Mouse (Mus musculus) hematopoietic stem cell, adult 5-6 weeks (primary cell): Measurements from ENCODE around the gene Gldc. TPM values are rescaled to one million over a fixed set of nuclear protein-coding genes. Genes with fewer than 3 reads are reported as not detected.

ENCODE experiments used
- ATAC-seq, 2 experiments: fragments of 125-278 bp in 1 of 2; replicated peaks in 1 of 2; 2 replicates each; pipeline ENCODE4 v1.8.0; 2016 to 2017; ENCODE audit warnings: inconsistent platforms in 2 of 2, mild to moderate bottlenecking in 2 of 2, moderate number of reproducible peaks in 2 of 2, low read depth in 1 of 2, moderate TSS enrichment in 1 of 2; ENCODE audit not compliant: low FRiP score in 2 of 2, poor library complexity in 2 of 2, severe bottlenecking in 2 of 2, insufficient read depth in 1 of 2, low TSS enrichment in 1 of 2
- total RNA-seq: library from RNA; stranded (forward); fragments of 172-1452, 232-1000 nt; gene quantifications from 2 replicates; pipeline ENCODE4 v1.2.3, GENCODE M21; 2017

The Gldc gene
- total RNA-seq, 1 experiment from 2014 or later = not detected

GRCm38 (mm10) chr19:30166801-30167505 lies 8.3 kb downstream of the Gldc start:
- no peak for ATAC-seq

GRCm38 (mm10) chr19:30164228-30164627 lies 11.0 kb downstream of the Gldc start:
- ATAC-seq = no peak

DNA sequence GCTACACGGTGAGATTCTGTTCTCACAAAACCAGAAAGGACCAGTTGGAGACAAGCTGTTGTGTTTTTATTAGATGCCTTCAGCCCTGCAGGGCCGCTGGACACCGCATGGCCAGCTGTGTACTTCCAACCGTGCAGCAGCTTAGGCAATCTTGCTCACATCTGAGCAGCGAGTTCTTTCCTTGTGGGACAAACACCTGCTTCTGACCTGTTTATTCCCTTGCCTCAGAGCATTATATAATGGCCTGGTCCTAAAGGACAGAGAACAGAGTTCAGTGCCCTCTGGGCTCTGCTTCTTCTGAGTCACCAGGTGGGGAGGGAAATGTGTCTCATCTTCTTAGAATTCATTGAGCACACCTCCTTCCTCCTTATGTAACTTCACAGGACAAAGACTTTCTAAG lies 12.4 kb downstream of the Gldc start:
- ATAC-seq = no peak

- ATAC-seq = no peak
Observed at GRCm38 (mm10) chr19:30160021-30160420, 15.2 kb downstream of the Gldc start.

DNA sequence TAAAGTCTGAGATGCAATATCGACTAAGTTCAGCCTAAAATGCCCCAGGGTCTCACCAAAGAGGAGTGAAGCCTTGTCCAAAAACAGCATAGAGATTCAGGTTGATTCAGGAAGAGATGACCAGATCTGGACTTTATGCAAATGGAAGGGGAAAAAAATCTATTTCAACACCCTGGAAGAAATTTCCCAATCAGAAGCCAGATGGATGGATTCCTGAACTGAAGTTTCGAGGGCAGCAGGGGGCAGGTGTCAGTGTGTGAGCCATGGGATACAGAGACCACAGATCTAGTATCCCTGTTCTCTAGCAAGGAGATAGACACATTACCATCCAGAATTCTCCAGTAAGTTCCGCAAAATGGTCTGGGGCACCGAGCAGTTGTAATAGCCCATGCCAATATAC lies 17.0 kb downstream of the Gldc start:
- ATAC-seq = no peak

GRCm38 (mm10) chr19:30157031-30157687 lies 18.1 kb downstream of the Gldc start:
- no peak for ATAC-seq

- no peak for ATAC-seq
Observed at GRCm38 (mm10) chr19:30153729-30154128, 21.5 kb downstream of the Gldc start.

DNA sequence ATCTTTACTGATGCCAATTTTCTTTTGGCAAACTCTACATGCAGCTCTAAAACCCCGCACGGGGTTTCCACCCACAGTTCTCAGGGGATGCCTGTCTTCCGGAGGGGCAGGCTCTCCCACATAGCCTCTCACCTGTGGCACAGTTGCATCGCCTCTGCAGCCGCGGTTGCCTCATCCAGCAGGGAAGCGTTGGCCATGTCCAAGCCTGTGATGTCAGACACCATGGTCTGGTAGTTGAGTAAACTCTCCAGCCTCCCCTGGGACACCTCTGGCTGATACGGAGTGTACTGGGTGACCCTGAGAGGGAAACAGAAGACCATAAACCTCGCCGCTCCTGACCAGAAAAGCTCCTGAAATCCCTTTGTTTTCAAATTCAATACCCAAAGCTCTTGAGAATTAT lies 23.9 kb downstream of the Gldc start:
- ATAC-seq = no peak

DNA sequence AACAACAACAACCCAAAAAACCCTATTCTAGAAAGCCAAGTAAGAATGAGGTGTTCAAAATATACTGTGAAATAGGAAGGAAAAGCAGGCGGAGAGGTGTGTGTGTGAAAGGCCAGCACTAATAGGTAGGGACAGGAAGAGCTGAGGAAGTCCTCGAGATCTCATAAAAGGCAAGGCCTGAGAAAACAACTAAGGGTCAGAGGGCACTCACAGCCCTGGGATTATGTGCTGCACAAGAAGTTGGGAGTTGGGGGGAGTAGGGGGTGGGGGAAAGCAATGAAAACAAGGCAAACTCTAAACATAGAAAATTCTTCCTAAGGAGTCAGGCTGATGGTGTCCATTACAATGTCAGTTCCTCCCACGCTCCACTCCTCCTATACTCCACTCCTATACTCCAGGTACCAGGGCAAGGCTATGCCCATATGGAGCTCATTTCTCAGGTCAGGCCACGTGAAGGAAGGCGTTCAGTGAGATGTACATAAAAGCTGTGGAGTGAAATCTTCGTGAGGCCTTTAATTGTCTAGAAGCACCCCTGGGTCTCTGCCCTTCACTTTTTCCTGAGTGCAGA lies 25.9 kb downstream of the Gldc start:
- ATAC-seq = no peak

GRCm38 (mm10) chr19:30147306-30147705 lies 27.9 kb downstream of the Gldc start:
- ATAC-seq = no peak

- no peak for ATAC-seq
Observed at GRCm38 (mm10) chr19:30146761-30147160, 28.5 kb downstream of the Gldc start.

- no peak for ATAC-seq
Observed at GRCm38 (mm10) chr19:30145106-30145505, 30.1 kb downstream of the Gldc start.

DNA sequence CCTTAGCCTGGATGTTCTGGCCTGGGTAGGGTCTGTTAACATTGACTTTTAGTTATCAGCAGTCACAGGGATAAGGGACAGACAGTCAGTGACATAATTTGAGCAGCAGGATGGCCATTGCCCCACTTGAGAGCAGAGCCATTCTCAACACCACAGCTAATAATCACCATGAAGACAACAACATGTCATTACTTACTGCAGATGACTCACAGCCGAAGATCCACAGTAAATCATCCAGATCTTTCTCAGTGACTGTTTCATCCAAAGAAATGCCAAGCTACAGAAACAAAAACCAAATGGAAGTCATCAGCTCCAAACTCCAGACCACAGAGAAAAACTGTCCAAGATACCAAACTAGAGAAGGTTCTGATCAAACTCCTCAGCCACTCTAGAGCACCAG lies 38.9 kb downstream of the Gldc start:
- no peak for ATAC-seq

GRCm38 (mm10) chr19:30128177-30128576 lies 47.1 kb downstream of the Gldc start:
- peak in 1 of 2 experiments; percentile 17; a peak in 2 of 4 replicates for ATAC-seq

GRCm38 (mm10) chr19:30125670-30126059 lies 49.6 kb downstream of the Gldc start:
- no peak for ATAC-seq

DNA sequence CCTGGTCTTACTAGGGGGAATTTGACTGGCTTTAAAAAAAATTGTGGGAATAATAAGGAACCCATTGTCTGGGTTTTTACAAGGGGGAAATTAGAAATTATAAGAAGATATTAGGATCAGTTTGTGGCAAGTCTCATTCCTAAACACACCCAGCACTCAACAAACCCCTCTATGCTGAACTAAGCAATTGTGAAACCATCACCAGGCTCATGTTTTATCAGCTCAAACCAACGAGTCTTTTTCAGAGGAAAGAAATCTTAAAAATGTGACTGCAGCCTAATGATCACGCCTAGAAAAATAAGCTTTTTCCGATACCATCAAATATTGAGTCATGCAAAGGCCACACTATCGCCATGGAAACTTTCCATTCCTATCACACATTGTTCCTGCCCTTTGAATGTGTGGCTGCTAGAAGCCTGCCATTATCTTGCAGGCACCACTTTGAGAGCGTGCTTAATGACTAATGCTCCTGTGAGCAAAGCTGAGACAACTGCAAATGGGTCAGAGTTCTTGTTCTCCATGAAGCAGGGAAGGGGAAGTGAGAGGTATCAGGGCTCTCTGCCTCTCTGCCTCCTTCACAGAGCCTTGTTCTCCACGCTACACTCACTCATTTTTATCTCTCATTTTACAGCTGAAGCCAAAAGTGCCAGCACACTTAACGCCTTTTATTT lies 50.1 kb downstream of the Gldc start:
- no peak for ATAC-seq

DNA sequence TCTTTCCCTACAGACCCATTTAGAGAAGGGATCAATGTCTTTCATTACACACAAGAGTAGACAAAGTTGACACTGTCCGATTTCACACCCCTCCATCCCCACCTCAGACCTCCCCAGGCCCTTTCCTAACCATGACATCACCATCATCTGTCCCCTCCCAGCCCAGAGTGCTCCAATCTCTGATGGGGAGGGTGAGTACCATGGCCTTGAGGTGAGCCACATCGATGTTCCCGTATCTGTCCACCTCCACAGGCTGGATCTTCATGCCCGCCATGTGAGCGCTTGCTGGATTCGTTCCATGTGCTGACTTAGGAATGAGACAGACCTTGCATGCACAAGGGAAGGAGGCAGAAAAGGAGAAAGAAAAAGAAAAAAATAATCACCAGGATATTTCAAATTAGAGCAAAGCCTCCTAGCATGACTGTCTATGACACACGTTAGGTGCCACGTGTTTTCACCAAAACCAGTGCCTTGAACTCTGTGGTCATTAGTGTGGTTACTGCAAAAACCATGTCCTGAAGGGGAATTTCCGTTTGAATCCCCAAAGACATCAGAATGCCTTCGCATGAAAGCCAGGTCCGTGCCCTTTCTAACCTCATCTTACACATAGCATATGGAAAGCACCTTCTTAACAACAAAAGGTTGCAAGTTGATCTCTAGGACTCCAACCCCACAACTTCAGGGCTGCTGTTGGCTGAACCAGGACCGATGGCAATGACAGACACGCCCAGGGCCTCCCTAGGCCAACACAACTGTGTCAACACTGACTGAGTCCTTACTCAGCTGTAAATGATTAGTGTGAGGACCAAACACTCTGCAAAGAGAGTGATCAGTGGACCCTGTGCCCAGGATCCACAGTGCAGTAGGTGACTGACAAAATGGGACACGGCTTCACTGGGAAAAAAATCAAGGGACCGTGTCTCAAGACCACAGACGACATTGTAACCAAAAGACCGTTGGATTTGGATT lies 56.6 kb downstream of the Gldc start:
- ATAC-seq = no peak
